Mouse (Mus musculus): ENCODE measurements around the gene Lhfpl5.

DNA sequence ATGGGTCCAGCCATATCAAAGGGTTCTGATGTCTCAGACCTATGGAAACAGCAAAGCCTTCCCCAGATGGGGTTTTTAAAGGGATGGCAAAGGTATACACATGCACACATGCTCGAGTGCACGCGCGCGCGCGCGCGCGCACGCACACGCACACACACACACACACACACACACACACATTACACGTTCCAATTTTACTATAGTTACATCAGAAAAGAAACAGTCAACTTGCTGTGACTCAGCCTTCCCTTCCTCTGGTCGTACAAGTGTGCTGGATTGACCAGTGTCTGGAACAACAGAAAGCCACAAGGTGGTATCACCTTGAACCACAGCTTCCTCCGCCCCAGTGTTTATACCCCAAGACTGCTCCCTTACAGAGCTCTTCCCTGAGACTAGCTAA lies 49.9 kb downstream of the Lhfpl5 start:
- TF ChIP-seq CTCF (IDR thresholded peaks at IDR 0.05; ENCODE audit: control insufficient read depth, insufficient read depth, low read length) (no peak), POLR2A (IDR thresholded peaks at IDR 0.05; ENCODE audit: borderline replicate concordance, control insufficient read depth, low read depth, low read length) (no peak)
